In genomic region chr8:121911987-121912386, GRCm38 (mm10) we compare ENCODE assay signal across 28 mouse cellular contexts. TPM values are rescaled to one million over a fixed set of nuclear protein-coding genes. Genes with fewer than 3 reads are reported as not detected.
DNase-seq lines count a peak whose midpoint lies in the region; ATAC-seq and TF ChIP-seq lines count a peak whose summit lies in the region.
"Had no signal": no experiment of that assay in that cellular context is flagged by ENCODE, and none has a peak within 500 bp of the region (broad histone marks: within the 10 kb centered on the region; RNA-seq: fewer than 3 reads in every experiment).

No protein-coding gene starts in this region.

- no peak for TF ChIP-seq CTCF in hindbrain, postnatal 0 days (IDR thresholded peaks at IDR 0.05; ENCODE audit: low read depth)

- no peak for ATAC-seq in hindbrain, embryonic 15.5 days (ENCODE audit: low FRiP score, low read depth)
- ATAC-seq in hindbrain, postnatal 0 days = no peak
- ATAC-seq in neural tube, embryonic 12.5 days (ENCODE audit: low FRiP score, low read depth) = no peak
- no peak for ATAC-seq in erythroblast, adult 5-6 weeks (replicated peaks; ENCODE audit: low FRiP score, poor library complexity, severe bottlenecking)
- ATAC-seq: intestine, embryonic 16.5 days had no signal

- peaks cover 6% of the 10 kb centered on the region for H3K4me1 ChIP-seq in hindbrain, embryonic 15.5 days (replicated peaks)
- H3K4me1 ChIP-seq in hindbrain, postnatal 0 days (ENCODE audit: insufficient read depth, low read length) = no peaks in the 10 kb centered on the region
- peaks cover 5% of the 10 kb centered on the region for H3K4me1 ChIP-seq in neural tube, embryonic 12.5 days

- H3K4me3 ChIP-seq in hindbrain, embryonic 15.5 days = no peak overlapping the region
- no peak overlapping the region for H3K4me3 ChIP-seq in hindbrain, postnatal 0 days (ENCODE audit: low read length)
- no peak overlapping the region for H3K4me3 ChIP-seq in neural tube, embryonic 12.5 days
- H3K4me3 ChIP-seq: heart, adult 2 months; heart, embryonic 13.5 days; hindbrain, embryonic 12.5 days; limb, embryonic 13.5 days; lung, embryonic 15.5 days had no signal

- WGBS in hindbrain, embryonic 15.5 days = 66% methylated on average over 7 of the region's 7 CpGs
- WGBS in hindbrain, postnatal 0 days = 57% methylated on average over 7 of the region's 7 CpGs
- 71% methylated on average over 7 of the region's 7 CpGs for WGBS in neural tube, embryonic 12.5 days

- H3K4me2 ChIP-seq in hindbrain, embryonic 15.5 days = no peak overlapping the region
- no peak overlapping the region for H3K4me2 ChIP-seq in hindbrain, postnatal 0 days (ENCODE audit: low read depth, low read length)
- no peak overlapping the region for H3K4me2 ChIP-seq in neural tube, embryonic 12.5 days (replicated peaks)
- H3K4me2 ChIP-seq: heart, embryonic 13.5 days; hindbrain, embryonic 12.5 days; limb, embryonic 13.5 days; lung, embryonic 15.5 days had no signal

- DNase-seq in adrenal gland, adult 2 months = peak; percentile 59
- no peak for DNase-seq in adrenal gland, adult 8-10 months
- DNase-seq in hindbrain, postnatal 0 days (ENCODE audit: low spot score) = no peak
- DNase-seq in neural tube, embryonic 10.5 days (ENCODE audit: extremely low spot score, low spot score) = no peak
- DNase-seq in retina, postnatal 1 day = no peak
- DNase-seq: cerebellum, adult 8-10 months; cerebellum, postnatal 36 days; gastrocnemius, postnatal 36 days; heart, adult 2 months; heart, postnatal 14 days; kidney, adult 9 months; kidney, postnatal 14 days; layer of hippocampus, postnatal 36 days; lung, postnatal 36 days had no signal

- no peaks in the 10 kb centered on the region for H3K36me3 ChIP-seq in hindbrain, embryonic 15.5 days
- no peaks in the 10 kb centered on the region for H3K36me3 ChIP-seq in hindbrain, postnatal 0 days (ENCODE audit: insufficient read depth, low read length)
- H3K36me3 ChIP-seq in neural tube, embryonic 12.5 days = no peaks in the 10 kb centered on the region
- H3K36me3 ChIP-seq: heart, embryonic 13.5 days; hindbrain, embryonic 12.5 days; limb, embryonic 13.5 days; lung, embryonic 15.5 days had no signal

- H3K9me3 ChIP-seq in hindbrain, embryonic 15.5 days = no peaks in the 10 kb centered on the region
- H3K9me3 ChIP-seq in hindbrain, postnatal 0 days (ENCODE audit: low read length) = no peaks in the 10 kb centered on the region
- no peaks in the 10 kb centered on the region for H3K9me3 ChIP-seq in neural tube, embryonic 12.5 days
- H3K9me3 ChIP-seq: heart, embryonic 13.5 days; hindbrain, embryonic 12.5 days; limb, embryonic 13.5 days; lung, embryonic 15.5 days had no signal

- 0 out of 2 replicates have a peak overlapping the region, but pooled peaks have one; percentile 34 for H3K27ac ChIP-seq in hindbrain, embryonic 15.5 days (replicated peaks)
- no peak overlapping the region for H3K27ac ChIP-seq in hindbrain, postnatal 0 days
- H3K27ac ChIP-seq in neural tube, embryonic 12.5 days = no peak overlapping the region
- H3K27ac ChIP-seq: heart, adult 2 months; heart, embryonic 13.5 days; hindbrain, embryonic 12.5 days; limb, embryonic 13.5 days; liver, embryonic 14.5 days; lung, embryonic 15.5 days had no signal

- H3K9ac ChIP-seq in hindbrain, embryonic 15.5 days = no peak overlapping the region
- H3K9ac ChIP-seq in hindbrain, postnatal 0 days (replicated peaks; ENCODE audit: low read length) = no peak overlapping the region
- 0 out of 2 replicates have a peak overlapping the region, but pooled peaks have one; percentile 13 for H3K9ac ChIP-seq in neural tube, embryonic 12.5 days
- H3K9ac ChIP-seq: heart, embryonic 13.5 days; hindbrain, embryonic 12.5 days; limb, embryonic 13.5 days; liver, embryonic 14.5 days; lung, embryonic 15.5 days had no signal

- no peaks in the 10 kb centered on the region; the same call in 1 of the 2 replicates for H3K27me3 ChIP-seq in hindbrain, embryonic 15.5 days
- no peaks in the 10 kb centered on the region for H3K27me3 ChIP-seq in hindbrain, postnatal 0 days (ENCODE audit: insufficient read depth, low read length)
- no peaks in the 10 kb centered on the region; the same call in 1 of the 2 replicates for H3K27me3 ChIP-seq in neural tube, embryonic 12.5 days (replicated peaks)

RNA-seq across cellular contexts. Expression of gene Slc7a5, which starts 4.5 kb away (rescaled TPM):
- total RNA-seq in adrenal gland, adult 2 months (2021) = 10 to 100 TPM; 38.9 to 46.4 TPM
- polyA plus RNA-seq in adrenal gland, adult 2 months (2012; rRNA removed) = 93.9 and 97.5 TPM in 2 replicates
- total RNA-seq in adrenal gland, adult 8-10 months (2022) = 10 to 100 TPM; 51.8 to 96.5 (median 70.3) TPM
- 52.9 and 59.2 TPM in 2 replicates for polyA plus RNA-seq in hindbrain, embryonic 15.5 days (2015; fragmentation: Nextera tagmentation; extraction: Ambion mirVana)
- total RNA-seq in hindbrain, postnatal 0 days (2014; rRNA removed) = 148 and 163 TPM in 2 replicates
- polyA plus RNA-seq in hindbrain, postnatal 0 days (2015; fragmentation: Nextera tagmentation; extraction: Ambion mirVana) = 60.1 and 72.1 TPM in 2 replicates
- polyA plus RNA-seq in neural tube, embryonic 12.5 days (2016; fragmentation: Nextera tagmentation; extraction: Ambion mirVana) = 32.0 and 40.8 TPM in 2 replicates
- 137 and 171 TPM in 2 replicates for total RNA-seq in erythroblast, adult 5-6 weeks (2015; ENCODE audit: low replicate concordance)
- total RNA-seq in erythroblast, adult 5-6 weeks (2017; ENCODE audit: low replicate concordance) = 151 and 182 TPM in 2 replicates

RNA-seq across cellular contexts. Expression of gene Car5a, which starts 32.7 kb away (rescaled TPM):
- total RNA-seq in adrenal gland, adult 2 months (2021) = under 1 TPM in 1 of 2 experiments, not detected in 1; 0.69 TPM
- 0.12 TPM in 1 of 2 replicates, not detected in the other for polyA plus RNA-seq in adrenal gland, adult 2 months (2012; rRNA removed)
- total RNA-seq in adrenal gland, adult 8-10 months (2022) = not detected
- polyA plus RNA-seq in hindbrain, embryonic 15.5 days (2015; fragmentation: Nextera tagmentation; extraction: Ambion mirVana) = 0.36 and 0.63 TPM in 2 replicates
- 0.42 TPM in 1 of 2 replicates, not detected in the other for total RNA-seq in hindbrain, postnatal 0 days (2014; rRNA removed)
- polyA plus RNA-seq in hindbrain, postnatal 0 days (2015; fragmentation: Nextera tagmentation; extraction: Ambion mirVana) = 0.23 and 0.50 TPM in 2 replicates
- 0.19 and 0.32 TPM in 2 replicates for polyA plus RNA-seq in neural tube, embryonic 12.5 days (2016; fragmentation: Nextera tagmentation; extraction: Ambion mirVana)
- total RNA-seq in erythroblast, adult 5-6 weeks (2015; ENCODE audit: low replicate concordance) = not detected in 2 replicates
- total RNA-seq in erythroblast, adult 5-6 weeks (2017; ENCODE audit: low replicate concordance) = not detected in 2 replicates
- total RNA-seq: gastrocnemius, adult 18-20 months; gastrocnemius, postnatal 36 days; heart, adult 2 months; heart, postnatal 14 days; layer of hippocampus, postnatal 36 days; left cerebral cortex, postnatal 25 days; megakaryocyte-erythroid progenitor cell, adult 5-6 weeks; neutrophil, adult 5-6 weeks had no signal
- polyA plus RNA-seq: embryonic facial prominence, embryonic 14.5 days; heart, adult 2 months; limb, embryonic 13.5 days; lung, embryonic 15.5 days had no signal

RNA-seq across cellular contexts. Expression of gene Banp, which starts 37.6 kb away (rescaled TPM):
- 10 to 100 TPM; 16.3 to 52.3 TPM for total RNA-seq in adrenal gland, adult 2 months (2021)
- polyA plus RNA-seq in adrenal gland, adult 2 months (2012; rRNA removed) = 72.5 and 72.6 TPM in 2 replicates
- 10 to 100 TPM; 16.5 to 40.8 (median 27.9) TPM for total RNA-seq in adrenal gland, adult 8-10 months (2022)
- polyA plus RNA-seq in hindbrain, embryonic 15.5 days (2015; fragmentation: Nextera tagmentation; extraction: Ambion mirVana) = 53.9 and 59.1 TPM in 2 replicates
- total RNA-seq in hindbrain, postnatal 0 days (2014; rRNA removed) = 59.7 and 62.5 TPM in 2 replicates
- 22.5 and 22.8 TPM in 2 replicates for polyA plus RNA-seq in hindbrain, postnatal 0 days (2015; fragmentation: Nextera tagmentation; extraction: Ambion mirVana)
- 54.9 and 55.5 TPM in 2 replicates for polyA plus RNA-seq in neural tube, embryonic 12.5 days (2016; fragmentation: Nextera tagmentation; extraction: Ambion mirVana)
- 6.1 and 25.0 TPM in 2 replicates for total RNA-seq in erythroblast, adult 5-6 weeks (2015; ENCODE audit: low replicate concordance)
- total RNA-seq in erythroblast, adult 5-6 weeks (2017; ENCODE audit: low replicate concordance) = 20.4 and 45.8 TPM in 2 replicates
